ENCODE assay signal across 19 mouse cellular contexts in genomic region chr6:54948682-54949081, GRCm38 (mm10).
"Had no signal": no experiment of that assay in that cellular context is flagged by ENCODE, and none has a peak within 500 bp of the region (broad histone marks: within the 10 kb centered on the region; RNA-seq: fewer than 3 reads in every experiment).

No protein-coding gene starts in this region.

- H3K4me2 ChIP-seq: liver, embryonic 13.5 days; lung, embryonic 14.5 days; midbrain, embryonic 13.5 days had no signal

- H3K4me1 ChIP-seq: liver, embryonic 13.5 days; midbrain, embryonic 13.5 days had no signal

- H3K9ac ChIP-seq: liver, embryonic 13.5 days; lung, embryonic 14.5 days; midbrain, embryonic 13.5 days had no signal

- H3K36me3 ChIP-seq: liver, embryonic 13.5 days; midbrain, embryonic 10.5 days; midbrain, embryonic 13.5 days had no signal

- H3K27ac ChIP-seq: kidney, postnatal 0 days; layer of hippocampus, adult 2 months; liver, embryonic 13.5 days; midbrain, embryonic 10.5 days; midbrain, embryonic 13.5 days had no signal

- H3K4me3 ChIP-seq: layer of hippocampus, adult 2 months; liver, embryonic 13.5 days; megakaryocyte, embryonic 14.5 days; midbrain, embryonic 10.5 days; midbrain, embryonic 13.5 days had no signal

- DNase-seq: kidney, adult 2 months; kidney, postnatal 25 days; layer of hippocampus, adult 9-11 months; liver, embryonic 13.5 days; lung, embryonic 14.5 days; lung, postnatal 36 days; right cerebral cortex, postnatal 14 days; right cerebral cortex, postnatal 4 days; spleen, adult 18-20 months; thymus, adult 18-20 months; thymus, postnatal 36 days had no signal

- H3K9me3 ChIP-seq: liver, embryonic 13.5 days; midbrain, embryonic 13.5 days had no signal

- ATAC-seq: intestine, postnatal 0 days; lung, postnatal 0 days; midbrain, embryonic 13.5 days; midbrain, embryonic 16.5 days had no signal
